In genomic region chr4:141316498-141317180, GRCm38 (mm10) we compare ENCODE assay signal across 9 mouse cellular contexts. TPM values are rescaled to one million over a fixed set of nuclear protein-coding genes. Genes with fewer than 3 reads are reported as not detected.
DNase-seq lines count a peak whose midpoint lies in the region; TF ChIP-seq lines count a peak whose summit lies in the region.
"Had no signal": no experiment of that assay in that cellular context is flagged by ENCODE, and none has a peak within 500 bp of the region (broad histone marks: within the 10 kb centered on the region; RNA-seq: fewer than 3 reads in every experiment).

No protein-coding gene starts in this region.

- H3K4me3 ChIP-seq in kidney, adult 2 months (ENCODE audit: insufficient read depth, low read depth, low read length) = no peak overlapping the region
- H3K4me3 ChIP-seq in E14TG2a.4 (replicated peaks; ENCODE audit: low read length) = peak overlapping the region; percentile 66; the same call in 1 of the 2 replicates
- H3K4me3 ChIP-seq in heart, embryonic 10.5 days = no peak overlapping the region
- H3K4me3 ChIP-seq: heart, embryonic 15.5 days had no signal

- TF ChIP-seq CTCF in kidney, adult 2 months (conservative IDR thresholded peaks at IDR 0.05; ENCODE audit: insufficient read depth, insufficient read length, low read depth, low read length) = no peak
- TF ChIP-seq CTCF in E14TG2a.4 (conservative IDR thresholded peaks at IDR 0.05; ENCODE audit: low read length) = no peak

- DNase-seq in cerebellum, postnatal 10 days = peak; percentile 35 to 43
- DNase-seq in cerebellum, adult 11 months = no peak
- DNase-seq in kidney, adult 2 months = peak; percentile 71
- DNase-seq in kidney, postnatal 14 days = no peak
- no peak for DNase-seq in heart, embryonic 10.5 days (ENCODE audit: low spot score)
- DNase-seq in layer of hippocampus, postnatal 14 days (ENCODE audit: low spot score in 2 of 2) = no peak
- no peak for DNase-seq in thymus, adult 18-20 months

- 71% methylated on average over 18 of the region's 18 CpGs for WGBS in kidney, adult 2 months
- 85% methylated on average over 18 of the region's 18 CpGs for WGBS in heart, embryonic 10.5 days

- TF ChIP-seq POLR2A in kidney, adult 2 months (IDR thresholded peaks at IDR 0.05; ENCODE audit: low read depth, low read length) = no peak

- H3K9me3 ChIP-seq in E14TG2a.4 (ENCODE audit: low read length) = no peaks in the 10 kb centered on the region
- H3K9me3 ChIP-seq in heart, embryonic 10.5 days = no peaks in the 10 kb centered on the region
- H3K9me3 ChIP-seq: heart, embryonic 15.5 days had no signal

- H3K4me1 ChIP-seq in kidney, adult 2 months (ENCODE audit: control insufficient read depth, insufficient read depth, low read length) = peaks cover 14% of the 10 kb centered on the region
- peaks cover 93% of the 10 kb centered on the region for H3K4me1 ChIP-seq in E14TG2a.4 (replicated peaks; ENCODE audit: low read depth, low read length)
- H3K4me1 ChIP-seq in heart, embryonic 10.5 days = peaks cover 54% of the 10 kb centered on the region

- no peaks in the 10 kb centered on the region for H3K27me3 ChIP-seq in kidney, adult 2 months (replicated peaks; ENCODE audit: control insufficient read depth, insufficient read depth, low read length)
- no peaks in the 10 kb centered on the region for H3K27me3 ChIP-seq in E14TG2a.4 (ENCODE audit: insufficient read depth, low read length)
- H3K27me3 ChIP-seq in heart, embryonic 10.5 days (ENCODE audit: insufficient read depth, poor library complexity, severe bottlenecking) = no peaks in the 10 kb centered on the region
- H3K27me3 ChIP-seq: heart, embryonic 15.5 days had no signal

- H3K27ac ChIP-seq in kidney, adult 2 months (ENCODE audit: insufficient read depth, low read depth, low read length) = peak overlapping the region; percentile 49; the same call in 1 of the 2 replicates
- 0 out of 2 replicates have a peak overlapping the region, but pooled peaks have one; percentile 93 for H3K27ac ChIP-seq in heart, embryonic 10.5 days

- no peaks in the 10 kb centered on the region for H3K36me3 ChIP-seq in kidney, adult 2 months (ENCODE audit: control insufficient read depth, insufficient read depth, low read length)
- H3K36me3 ChIP-seq in E14TG2a.4 (ENCODE audit: insufficient read depth, low read length) = peaks cover 99% of the 10 kb centered on the region
- H3K36me3 ChIP-seq in heart, embryonic 10.5 days = peaks cover 51% of the 10 kb centered on the region

RNA-seq across cellular contexts. Expression of gene Epha2, which starts 15.6 kb away (rescaled TPM):
- polyA plus RNA-seq in kidney, adult 2 months (2012; rRNA removed) = 8.1 and 9.6 TPM in 2 replicates
- 5.2 and 6.3 TPM in 2 replicates for polyA plus RNA-seq in heart, embryonic 10.5 days (2016; fragmentation: Nextera tagmentation; extraction: Ambion mirVana)
- total RNA-seq in layer of hippocampus, postnatal 14 days (2021) = 1 to 10 TPM; 1.8 to 2.0 TPM

RNA-seq across cellular contexts. Expression of gene Fam131c, which starts 51.4 kb away (rescaled TPM):
- 1.8 and 2.0 TPM in 2 replicates for polyA plus RNA-seq in kidney, adult 2 months (2012; rRNA removed)
- 0.62 and 1.2 TPM in 2 replicates for polyA plus RNA-seq in heart, embryonic 10.5 days (2016; fragmentation: Nextera tagmentation; extraction: Ambion mirVana)
- 1 to 10 TPM; 5.0 to 6.6 TPM for total RNA-seq in layer of hippocampus, postnatal 14 days (2021)

Comparison
In these comparisons a context has a peak if more than half of its experiments do, and no peak if none do; other contexts are left out.
1. DNase-seq: peak in cerebellum, postnatal 10 days (2 of 2) and kidney, adult 2 months (single experiment); none in cerebellum, adult 11 months (single experiment), kidney, postnatal 14 days (single experiment), heart, embryonic 10.5 days (single experiment), layer of hippocampus, postnatal 14 days (0 of 2) and thymus, adult 18-20 months (0 of 2).